ENCODE assay signal across 10 mouse cellular contexts in genomic region chr16:50783784-50784650, GRCm38 (mm10).
DNase-seq lines count a peak whose midpoint lies in the region; ATAC-seq and TF ChIP-seq lines count a peak whose summit lies in the region.
"Had no signal": no experiment of that assay in that cellular context is flagged by ENCODE, and none has a peak within 500 bp of the region (broad histone marks: within the 10 kb centered on the region; RNA-seq: fewer than 3 reads in every experiment).

No protein-coding gene starts in this region.

- no peak for DNase-seq in hindbrain, embryonic 11.5 days (ENCODE audit: low spot score)
- DNase-seq in hindbrain, embryonic 10.5 days (ENCODE audit: low spot score) = no peak
- peak; percentile 87 for DNase-seq in Muller cell, postnatal 12 days (ENCODE audit: inconsistent ontology term)
- DNase-seq in brain, embryonic 14.5 days (ENCODE audit: low read depth) = peak; percentile 90
- peak; percentile 22 to 52 for DNase-seq in kidney, postnatal 4 days
- no peak for DNase-seq in adipocyte (ENCODE audit: low spot score)
- DNase-seq: thymus, postnatal 4 days had no signal

- 52% methylated on average over 20 of the region's 20 CpGs for WGBS in hindbrain, embryonic 11.5 days
- WGBS in hindbrain, embryonic 10.5 days = 57% methylated on average over 20 of the region's 20 CpGs

- H3K9ac ChIP-seq in hindbrain, embryonic 11.5 days (ENCODE audit: low read depth, low read length) = no peak overlapping the region

- TF ChIP-seq POLR2A in brain, embryonic 14.5 days (IDR thresholded peaks at IDR 0.05; ENCODE audit: borderline replicate concordance, extremely low read depth, insufficient read depth, insufficient read length, poor library complexity, severe bottlenecking) = no peak

- H3K9me3 ChIP-seq in hindbrain, embryonic 11.5 days (ENCODE audit: control insufficient read depth, low read length) = no peaks in the 10 kb centered on the region
- no peaks in the 10 kb centered on the region for H3K9me3 ChIP-seq in hindbrain, embryonic 10.5 days

- H3K4me2 ChIP-seq in hindbrain, embryonic 11.5 days (replicated peaks; ENCODE audit: low read depth, low read length) = no peak overlapping the region

- 0 out of 2 replicates have a peak, but pooled peaks cover 2% of the 10 kb centered on the region for H3K4me1 ChIP-seq in hindbrain, embryonic 11.5 days (replicated peaks; ENCODE audit: control insufficient read depth, insufficient read depth, low read length)
- peaks cover 14% of the 10 kb centered on the region for H3K4me1 ChIP-seq in hindbrain, embryonic 10.5 days (replicated peaks)

- TF ChIP-seq CTCF in brain, embryonic 14.5 days (IDR thresholded peaks at IDR 0.05; ENCODE audit: borderline replicate concordance, extremely low read depth, insufficient read depth, insufficient read length) = no peak

- no peak overlapping the region for H3K4me3 ChIP-seq in hindbrain, embryonic 11.5 days (ENCODE audit: low read depth, low read length)
- no peak overlapping the region for H3K4me3 ChIP-seq in hindbrain, embryonic 10.5 days
- H3K4me3 ChIP-seq: erythroblast, embryonic 14.5 days had no signal

- H3K27ac ChIP-seq in hindbrain, embryonic 11.5 days (ENCODE audit: low read depth, low read length) = no peak overlapping the region
- H3K27ac ChIP-seq in hindbrain, embryonic 10.5 days = no peak overlapping the region

- no peaks in the 10 kb centered on the region for H3K36me3 ChIP-seq in hindbrain, embryonic 11.5 days (ENCODE audit: control insufficient read depth, insufficient read depth, low read length)
- H3K36me3 ChIP-seq in hindbrain, embryonic 10.5 days = no peaks in the 10 kb centered on the region

- no peaks in the 10 kb centered on the region for H3K27me3 ChIP-seq in hindbrain, embryonic 11.5 days (ENCODE audit: control insufficient read depth, insufficient read depth, low read length)
- no peaks in the 10 kb centered on the region for H3K27me3 ChIP-seq in hindbrain, embryonic 10.5 days (ENCODE audit: insufficient read depth, poor library complexity, severe bottlenecking)

- ATAC-seq in hindbrain, embryonic 11.5 days (ENCODE audit: low FRiP score) = peak; percentile 66
- ATAC-seq in monocyte, adult 5-6 weeks (replicated peaks; ENCODE audit: insufficient number of reproducible peaks, low FRiP score, low TSS enrichment, poor library complexity, severe bottlenecking) = no peak
- ATAC-seq: inflammation-experienced regulatory T-cells, adult 6 months had no signal

Comparison
In these comparisons a context has a peak if more than half of its experiments do, and no peak if none do; other contexts are left out.
1. DNase-seq: peak in Muller cell, postnatal 12 days (single experiment), brain, embryonic 14.5 days (single experiment) and kidney, postnatal 4 days (2 of 2); none in hindbrain, embryonic 11.5 days (single experiment), hindbrain, embryonic 10.5 days (single experiment) and adipocyte (single experiment).